Mouse (Mus musculus) small intestine, adult 2 months (tissue): ENCODE data around the gene Itgb7.

Experiments used
- CTCF ChIP-seq: fragments of 200-500 bp; IDR thresholded peaks from 2 replicates; pipeline ENCODE4 v1.5.1; 2012; ENCODE audit warnings: low read depth, mild to moderate bottlenecking, control low read depth, inconsistent platforms, low read length, moderate library complexity, mixed read lengths; ENCODE audit not compliant: insufficient replicate concordance, insufficient read length; ENCODE audit errors: extremely low read depth
- POLR2A ChIP-seq: fragments of 200-500 bp; IDR thresholded peaks from 2 replicates; pipeline ENCODE4 v1.6.1; 2012; ENCODE audit warnings: low read depth, mild to moderate bottlenecking, control low read depth, inconsistent platforms, low read length, moderate library complexity

- TF ChIP-seq CTCF: no peak
- TF ChIP-seq POLR2A: no peak
These were observed 39.4 kb downstream of the Itgb7 start for GRCm38 (mm10) chr15:102192271-102192812.
